Mouse (Mus musculus) left cerebral cortex, adult 18-20 months (tissue): Measurements from ENCODE around the gene Clec2g. TPM values are rescaled to one million over a fixed set of nuclear protein-coding genes. Genes with fewer than 3 reads are reported as not detected.
A peak's percentile ranks its signal among the peaks of the same experiment; 100 is the strongest.
"Not testable (repeated sequence)": the region's sequence is repeated elsewhere in the genome, so short reads cannot be mapped to it uniquely, and the experiment has no call there.

ENCODE experiments used
- DNase-seq, 2 experiments: peaks; one replicate each; pipeline ENCODE4 v3.0.0; 2021 to 2022; ENCODE audit warnings: low spot score in 2 of 2, mixed read lengths in 1 of 2
- long read RNA-seq, 2 experiments: library from polyadenylated mRNA; stranded (forward); transcript quantifications; one replicate each; pipeline ENCODE4 v2.0.0; 2021
- total RNA-seq, 2 experiments: library from RNA; stranded (reverse); gene quantifications; 2 replicates each; pipeline ENCODE4 v1.2.3; 2021

Gene Clec2g
- total RNA-seq = not detected
- long read RNA-seq, experiment 1 = 0 reads
- long read RNA-seq, experiment 2 = 0 reads

GRCm38 (mm10) chr6:128934081-128934480, at the start of gene Clec2g:
Gene Clec2g (plus strand): TSS chr6:128934381.
- not testable (repeated sequence) for DNase-seq

GRCm38 (mm10) chr6:128887091-128887790, 46.9 kb upstream of the Clec2g start, which contains the start of gene Clec2i:
Gene Clec2i (plus strand): TSS chr6:128887588.
- peak; percentile 14 to 35 for DNase-seq

GRCm38 (mm10) chr6:128888834-128889233, 45.3 kb upstream of the Clec2g start:
- no peak for DNase-seq

GRCm38 (mm10) chr6:128890948-128891355, 43.2 kb upstream of the Clec2g start, which contains the start of gene BC035044:
Gene BC035044 (minus strand): TSS chr6:128891126.
- DNase-seq = no peak

GRCm38 (mm10) chr6:128895404-128896001, 38.7 kb upstream of the Clec2g start:
- DNase-seq = no peak

- DNase-seq = no peak
Observed at GRCm38 (mm10) chr6:128900044-128900443, 34.1 kb upstream of the Clec2g start.

GRCm38 (mm10) chr6:128900796-128901552, 33.2 kb upstream of the Clec2g start:
- not testable (repeated sequence) for DNase-seq

- DNase-seq = no peak
Observed at GRCm38 (mm10) chr6:128913598-128914254, 20.5 kb upstream of the Clec2g start.

- DNase-seq = no peak
Observed at GRCm38 (mm10) chr6:128917322-128917721, 16.9 kb upstream of the Clec2g start.

GRCm38 (mm10) chr6:128933050-128933449, 1.1 kb upstream of the Clec2g start:
- DNase-seq = no peak

GRCm38 (mm10) chr6:128935889-128936665, 1.9 kb downstream of the Clec2g start:
- not testable (repeated sequence) for DNase-seq

- DNase-seq = no peak
Observed at GRCm38 (mm10) chr6:128941646-128942421, 7.7 kb downstream of the Clec2g start.

GRCm38 (mm10) chr6:128945564-128945963, 11.4 kb downstream of the Clec2g start:
- no peak for DNase-seq

- DNase-seq = no peak
Observed at GRCm38 (mm10) chr6:128961110-128961509, 26.9 kb downstream of the Clec2g start.

GRCm38 (mm10) chr6:128962108-128962507, 27.9 kb downstream of the Clec2g start:
- not testable (repeated sequence) for DNase-seq

- DNase-seq = no peak
Observed at GRCm38 (mm10) chr6:128964519-128964918, 30.3 kb downstream of the Clec2g start.

- DNase-seq = no peak
Observed at GRCm38 (mm10) chr6:128968463-128968862, 34.3 kb downstream of the Clec2g start.

GRCm38 (mm10) chr6:128969741-128970140, 35.6 kb downstream of the Clec2g start:
- no peak for DNase-seq
